ENCODE assay signal across 24 mouse cellular contexts in genomic region chrX:17565743-17566142, GRCm38 (mm10). TPM values are rescaled to one million over a fixed set of nuclear protein-coding genes. Genes with fewer than 3 reads are reported as not detected.
A peak's percentile ranks its signal among the peaks of the same experiment; 100 is the strongest.
DNase-seq lines count a peak whose midpoint lies in the region; ATAC-seq lines count a peak whose summit lies in the region.
"Had no signal": no experiment of that assay in that cellular context is flagged by ENCODE, and none has a peak within 500 bp of the region (broad histone marks: within the 10 kb centered on the region; RNA-seq: fewer than 3 reads in every experiment).

No protein-coding gene starts in this region.

- no peak overlapping the region for H3K4me3 ChIP-seq in midbrain, embryonic 10.5 days
- no peak overlapping the region for H3K4me3 ChIP-seq in midbrain, embryonic 16.5 days (ENCODE audit: low read depth, low read length)
- H3K4me3 ChIP-seq in midbrain, embryonic 13.5 days (replicated peaks), result no peak overlapping the region
- H3K4me3 ChIP-seq in midbrain, embryonic 14.5 days (replicated peaks; ENCODE audit: low read depth, low read length), result no peak overlapping the region
- H3K4me3 ChIP-seq: forebrain, embryonic 10.5 days; forebrain, embryonic 13.5 days; heart, embryonic 12.5 days; heart, embryonic 15.5 days; hindbrain, embryonic 10.5 days; hindbrain, embryonic 13.5 days; intestine, embryonic 15.5 days had no signal

- no peaks in the 10 kb centered on the region for H3K36me3 ChIP-seq in midbrain, embryonic 10.5 days
- no peaks in the 10 kb centered on the region for H3K36me3 ChIP-seq in midbrain, embryonic 16.5 days (ENCODE audit: control insufficient read depth, insufficient read depth, low read length)
- H3K36me3 ChIP-seq in midbrain, embryonic 13.5 days, result no peaks in the 10 kb centered on the region
- H3K36me3 ChIP-seq in midbrain, embryonic 14.5 days (ENCODE audit: control insufficient read depth, insufficient read depth, low read length), result no peaks in the 10 kb centered on the region
- H3K36me3 ChIP-seq: forebrain, embryonic 10.5 days; heart, embryonic 12.5 days; heart, embryonic 15.5 days; hindbrain, embryonic 10.5 days; hindbrain, embryonic 13.5 days; intestine, embryonic 15.5 days had no signal

- H3K9me3 ChIP-seq in midbrain, embryonic 10.5 days (replicated peaks), result no peaks in the 10 kb centered on the region
- no peaks in the 10 kb centered on the region for H3K9me3 ChIP-seq in midbrain, embryonic 16.5 days (replicated peaks; ENCODE audit: control insufficient read depth, low read length, poor library complexity, severe bottlenecking)
- H3K9me3 ChIP-seq in midbrain, embryonic 13.5 days, result no peaks in the 10 kb centered on the region
- no peaks in the 10 kb centered on the region for H3K9me3 ChIP-seq in midbrain, embryonic 14.5 days (ENCODE audit: control insufficient read depth, low read length)
- H3K9me3 ChIP-seq: forebrain, embryonic 10.5 days; forebrain, embryonic 13.5 days; heart, embryonic 12.5 days; heart, embryonic 15.5 days; hindbrain, embryonic 10.5 days; hindbrain, embryonic 13.5 days; intestine, embryonic 15.5 days had no signal

- no peak for DNase-seq in cerebellum, postnatal 14 days
- DNase-seq in cerebellum, adult 9-10 months, result peak; percentile 63
- DNase-seq in cerebellum, postnatal 10 days, result no peak
- no peak for DNase-seq in midbrain, embryonic 10.5 days (ENCODE audit: low spot score)
- DNase-seq in midbrain, embryonic 14.5 days, result no peak
- DNase-seq: adrenal gland, adult 8-10 months; adrenal gland, postnatal 25 days; forebrain, postnatal 0 days; gastrocnemius, postnatal 36 days; heart, postnatal 10 days; heart, postnatal 36 days; kidney, adult 11 months had no signal

- H3K27me3 ChIP-seq in midbrain, embryonic 10.5 days (ENCODE audit: low read depth, poor library complexity, severe bottlenecking), result no peaks in the 10 kb centered on the region
- H3K27me3 ChIP-seq in midbrain, embryonic 16.5 days (ENCODE audit: control insufficient read depth, insufficient read depth, low read depth, low read length), result no peaks in the 10 kb centered on the region
- H3K27me3 ChIP-seq in midbrain, embryonic 13.5 days, result no peaks in the 10 kb centered on the region
- H3K27me3 ChIP-seq in midbrain, embryonic 14.5 days (ENCODE audit: control insufficient read depth, insufficient read depth, low read length), result no peaks in the 10 kb centered on the region
- H3K27me3 ChIP-seq: forebrain, embryonic 13.5 days; heart, embryonic 12.5 days; heart, embryonic 15.5 days; hindbrain, embryonic 13.5 days; intestine, embryonic 15.5 days had no signal

- no peak overlapping the region for H3K9ac ChIP-seq in midbrain, embryonic 16.5 days (ENCODE audit: low read depth, low read length)
- H3K9ac ChIP-seq in midbrain, embryonic 13.5 days (replicated peaks), result no peak overlapping the region
- H3K9ac ChIP-seq in midbrain, embryonic 14.5 days (replicated peaks; ENCODE audit: low read length), result no peak overlapping the region
- H3K9ac ChIP-seq: forebrain, embryonic 13.5 days; forebrain, postnatal 0 days; heart, embryonic 12.5 days; heart, embryonic 15.5 days; hindbrain, embryonic 13.5 days; intestine, embryonic 15.5 days had no signal

- no peak overlapping the region for H3K4me2 ChIP-seq in midbrain, embryonic 16.5 days (ENCODE audit: low read length)
- H3K4me2 ChIP-seq in midbrain, embryonic 13.5 days (replicated peaks), result no peak overlapping the region
- no peak overlapping the region for H3K4me2 ChIP-seq in midbrain, embryonic 14.5 days (ENCODE audit: low read length)
- H3K4me2 ChIP-seq: forebrain, embryonic 13.5 days; heart, embryonic 12.5 days; heart, embryonic 15.5 days; hindbrain, embryonic 13.5 days; intestine, embryonic 15.5 days had no signal

- ATAC-seq in cerebellum, adult (ENCODE audit: insufficient number of reproducible peaks, low FRiP score, low TSS enrichment), result peak; percentile 63; the same call in 1 of the 2 replicates
- ATAC-seq in midbrain, embryonic 16.5 days, result no peak
- ATAC-seq in midbrain, embryonic 13.5 days, result no peak
- no peak for ATAC-seq in midbrain, embryonic 14.5 days (ENCODE audit: low FRiP score, low TSS enrichment)
- ATAC-seq: activated CD4-positive, CD25-positive, alpha-beta regulatory T cell, adult 4 months; forebrain, embryonic 13.5 days; forebrain, postnatal 0 days; hindbrain, embryonic 16.5 days; intestine, embryonic 15.5 days had no signal

- peak overlapping the region; percentile 64 for H3K27ac ChIP-seq in midbrain, embryonic 10.5 days (replicated peaks)
- no peak overlapping the region for H3K27ac ChIP-seq in midbrain, embryonic 16.5 days (ENCODE audit: low read length)
- H3K27ac ChIP-seq in midbrain, embryonic 13.5 days, result 0 out of 2 replicates have a peak overlapping the region, but pooled peaks have one; percentile 30
- no peak overlapping the region for H3K27ac ChIP-seq in midbrain, embryonic 14.5 days (replicated peaks; ENCODE audit: low read depth, low read length)
- H3K27ac ChIP-seq: forebrain, embryonic 13.5 days; heart, embryonic 15.5 days; hindbrain, embryonic 13.5 days; intestine, embryonic 15.5 days had no signal

- H3K4me1 ChIP-seq in midbrain, embryonic 10.5 days, result peaks cover 22% of the 10 kb centered on the region
- 0 out of 2 replicates have a peak, but pooled peaks cover 2% of the 10 kb centered on the region for H3K4me1 ChIP-seq in midbrain, embryonic 16.5 days (ENCODE audit: control insufficient read depth, insufficient read depth, low read length)
- H3K4me1 ChIP-seq in midbrain, embryonic 13.5 days (replicated peaks), result peaks cover 10% of the 10 kb centered on the region
- H3K4me1 ChIP-seq in midbrain, embryonic 14.5 days (ENCODE audit: control insufficient read depth, insufficient read depth, low read length), result no peaks in the 10 kb centered on the region
- H3K4me1 ChIP-seq: heart, embryonic 12.5 days; heart, embryonic 15.5 days; intestine, embryonic 15.5 days had no signal

RNA-seq across cellular contexts. Expression of gene Fundc1, which starts 6.4 kb away (rescaled TPM):
- polyA plus RNA-seq in midbrain, embryonic 10.5 days (2016; fragmentation: Nextera tagmentation; extraction: Ambion mirVana), result 40.1 and 41.2 TPM in 2 replicates
- polyA plus RNA-seq in midbrain, embryonic 16.5 days (2015; fragmentation: Nextera tagmentation; extraction: Ambion mirVana), result 58.8 and 63.6 TPM in 2 replicates
- 66.3 and 73.8 TPM in 2 replicates for polyA plus RNA-seq in midbrain, embryonic 13.5 days (2015; fragmentation: Nextera tagmentation; extraction: Ambion mirVana)
- polyA plus RNA-seq in midbrain, embryonic 14.5 days (2014; fragmentation: Nextera tagmentation; extraction: Ambion mirVana), result 68.7 and 80.4 TPM in 2 replicates

Comparison
In these comparisons a context has a peak if more than half of its experiments do, and no peak if none do; other contexts are left out.
1. H3K27ac ChIP-seq: peak in midbrain, embryonic 10.5 days (single experiment) and midbrain, embryonic 13.5 days (single experiment); none in midbrain, embryonic 16.5 days (single experiment) and midbrain, embryonic 14.5 days (single experiment).